Mouse (Mus musculus) stomach, postnatal 0 days (tissue): ENCODE results near the gene Nup50. TPM values are rescaled to one million over a fixed set of nuclear protein-coding genes. Genes with fewer than 3 reads are reported as not detected.

ENCODE experiments used
- ATAC-seq: fragments of 200-750 bp; cut with Nextera tagmentation; 2 replicates; pipeline ENCODE4 v1.8.0; 2017; ENCODE audit not compliant: low FRiP score, low TSS enrichment
- DNase-seq: peaks from one replicate; pipeline ENCODE4 v3.0.0-alpha.2; 2016; ENCODE audit warnings: low spot score
- H3K27ac ChIP-seq: fragments of 300-500 bp; sonication (generic); replicated peaks from 2 replicates; pipeline ENCODE4 v1.5.1; 2014; ENCODE audit warnings: mild to moderate bottlenecking, control low read depth
- H3K27me3 ChIP-seq: fragments of 300-500 bp; sonication (generic); 2 replicates; pipeline ENCODE4 v1.6.1; 2014; ENCODE audit warnings: low read length; ENCODE audit not compliant: control insufficient read depth, insufficient read depth
- H3K36me3 ChIP-seq: fragments of 300-500 bp; sonication (generic); 2 replicates; pipeline ENCODE4 v1.6.1; 2014; ENCODE audit warnings: low read length, mixed read lengths; ENCODE audit not compliant: control insufficient read depth, insufficient read depth
- H3K4me1 ChIP-seq: fragments of 300-500 bp; sonication (generic); replicated peaks from 2 replicates; pipeline ENCODE4 v1.6.1; 2014; ENCODE audit warnings: antibody characterized with exemption; ENCODE audit not compliant: control insufficient read depth, insufficient read depth
- H3K4me2 ChIP-seq: fragments of 300-500 bp; sonication (generic); replicated peaks from 2 replicates; pipeline ENCODE4 v1.6.1; 2014; ENCODE audit warnings: low read depth, mild to moderate bottlenecking, control low read depth, moderate library complexity
- H3K4me3 ChIP-seq: fragments of 300-500 bp; sonication (generic); 2 replicates; pipeline ENCODE4 v1.5.1; 2014; ENCODE audit warnings: low read depth, low read length, control low read depth
- H3K9ac ChIP-seq: fragments of 300-500 bp; sonication (generic); 2 replicates; pipeline ENCODE4 v1.6.1; 2014; ENCODE audit warnings: mild to moderate bottlenecking, low read length, control low read depth, mixed read lengths
- H3K9me3 ChIP-seq: fragments of 300-500 bp; sonication (generic); 2 replicates; pipeline ENCODE4 v1.6.1; 2016; ENCODE audit warnings: low read length; ENCODE audit not compliant: control insufficient read depth
- CTCF ChIP-seq: IDR thresholded peaks from 2 replicates; pipeline ENCODE4 v1.5.1; 2016; ENCODE audit warnings: antibody characterized with exemption, low read depth, mild to moderate bottlenecking, moderate library complexity
- EP300 ChIP-seq: optimal IDR thresholded peaks from 2 replicates; pipeline ENCODE3; 2016; ENCODE audit warnings: antibody characterized with exemption
- WGBS: fragments of 180-500 bp; shearing (Covaris S2); extraction: QIAGEN DNeasy Blood & Tissue Kit; methylation state at CpG from one replicate; pipeline ENCODE4 v1.1.7; 2014; 5-methylcytosine and 5-hydroxymethylcytosine counted together
- polyA plus RNA-seq: library from polyadenylated mRNA; unstranded; fragments of >200 nt; fragmentation: Nextera tagmentation; extraction: Ambion mirVana; gene quantifications from 2 replicates; pipeline ENCODE4 v1.2.1, GENCODE M21; 2015

Gene Nup50
- polyA plus RNA-seq, 1 experiment from 2014 or later = 17.7 TPM

DNA sequence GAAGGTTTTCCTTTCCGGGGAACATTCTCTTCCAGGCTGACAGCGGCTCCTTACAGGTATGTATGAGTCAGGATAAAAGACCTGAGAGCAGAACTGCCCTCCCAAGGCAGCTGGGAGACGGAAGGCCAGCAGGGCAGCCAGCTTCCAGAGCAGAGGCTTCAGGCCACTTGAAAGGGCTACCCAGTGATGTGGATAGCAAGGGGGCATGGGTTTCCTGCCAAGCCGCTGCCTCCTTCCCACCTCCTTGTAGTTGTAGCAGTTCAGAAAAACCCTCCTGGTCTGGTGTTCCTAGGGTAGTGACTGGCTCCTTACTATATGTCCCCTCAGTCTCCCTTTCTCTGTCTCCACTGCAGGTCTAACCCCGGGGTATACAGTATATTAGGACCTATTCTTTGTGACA is 21.1 kb downstream of the Nup50 start:
- no peak for ATAC-seq
- no peak for DNase-seq
- H3K27ac ChIP-seq = no peak overlapping the region
- H3K4me1 ChIP-seq = no peaks in the 10 kb centered on the region
- no peaks in the 10 kb centered on the region for H3K9me3 ChIP-seq
- TF ChIP-seq CTCF (no peak), EP300 (no peak)
- WGBS = 74% methylated on average over 5 of the region's 5 CpGs
- no peak overlapping the region for H3K4me3 ChIP-seq
- H3K4me2 ChIP-seq = no peak overlapping the region
- no peaks in the 10 kb centered on the region for H3K27me3 ChIP-seq
- H3K9ac ChIP-seq = no peak overlapping the region
- peaks cover 6% of the 10 kb centered on the region for H3K36me3 ChIP-seq

DNA sequence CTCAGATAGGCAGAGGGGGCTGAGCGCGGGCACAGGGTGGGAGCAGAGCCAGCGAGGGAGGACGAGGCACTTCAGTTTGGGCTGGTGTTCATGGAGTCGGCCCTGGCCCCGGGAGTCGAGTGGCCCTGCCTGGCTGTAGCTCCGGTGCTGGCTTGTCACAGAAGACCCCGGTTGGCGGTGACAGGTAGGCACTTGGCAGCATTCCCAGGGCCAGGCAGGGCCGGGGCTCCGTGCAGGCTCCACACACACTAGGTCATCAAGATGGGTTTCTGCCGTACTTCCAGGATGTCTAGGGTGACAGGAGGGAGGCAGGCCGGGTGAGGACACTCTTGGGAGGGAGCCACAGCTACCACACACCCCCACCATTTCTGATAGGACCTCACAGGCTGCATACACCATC is 25.8 kb downstream of the Nup50 start:
- WGBS = 91% methylated on average over 14 of the region's 14 CpGs
- no peak overlapping the region for H3K4me2 ChIP-seq
- no peak overlapping the region for H3K4me3 ChIP-seq
- TF ChIP-seq CTCF = no peak
- TF ChIP-seq EP300 = no peak
- no peak overlapping the region for H3K27ac ChIP-seq
- H3K9me3 ChIP-seq = no peaks in the 10 kb centered on the region
- H3K4me1 ChIP-seq = no peaks in the 10 kb centered on the region
- DNase-seq (no peak), ATAC-seq (peak; percentile 9; the same call in 1 of the 2 replicates)
- no peak overlapping the region for H3K9ac ChIP-seq
- H3K27me3 ChIP-seq = no peaks in the 10 kb centered on the region
- H3K36me3 ChIP-seq = peaks cover 7% of the 10 kb centered on the region

DNA sequence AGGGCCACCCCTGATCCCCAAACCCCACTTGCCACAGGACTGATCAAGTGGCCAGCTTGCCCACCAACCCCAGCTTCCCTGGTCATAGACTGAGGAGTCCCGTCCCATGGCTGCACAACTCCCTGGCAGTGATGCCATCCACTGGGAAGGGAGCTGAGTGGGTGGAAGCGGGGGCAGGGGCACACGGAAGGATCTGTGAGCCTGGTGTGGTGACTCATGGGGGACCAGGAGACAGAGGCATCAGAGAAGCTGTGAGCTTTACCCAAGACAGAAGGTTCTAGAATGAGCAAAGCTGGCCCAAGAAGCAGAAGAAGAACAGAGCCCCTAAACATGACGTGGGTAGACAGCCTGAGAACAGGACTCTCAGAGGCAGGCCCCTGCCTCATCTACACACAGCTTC is 26.8 kb downstream of the Nup50 start:
- 94% methylated on average over 4 of the region's 4 CpGs for WGBS
- Histone ChIP-seq H3K4me3 (no peak overlapping the region), H3K4me1 (no peaks in the 10 kb centered on the region), H3K9ac (no peak overlapping the region), H3K9me3 (no peaks in the 10 kb centered on the region), H3K36me3 (peaks cover 7% of the 10 kb centered on the region), H3K27me3 (no peaks in the 10 kb centered on the region), H3K27ac (no peak overlapping the region), H3K4me2 (no peak overlapping the region)
- ATAC-seq = no peak
- DNase-seq = no peak
- TF ChIP-seq EP300 (no peak), CTCF (no peak)

DNA sequence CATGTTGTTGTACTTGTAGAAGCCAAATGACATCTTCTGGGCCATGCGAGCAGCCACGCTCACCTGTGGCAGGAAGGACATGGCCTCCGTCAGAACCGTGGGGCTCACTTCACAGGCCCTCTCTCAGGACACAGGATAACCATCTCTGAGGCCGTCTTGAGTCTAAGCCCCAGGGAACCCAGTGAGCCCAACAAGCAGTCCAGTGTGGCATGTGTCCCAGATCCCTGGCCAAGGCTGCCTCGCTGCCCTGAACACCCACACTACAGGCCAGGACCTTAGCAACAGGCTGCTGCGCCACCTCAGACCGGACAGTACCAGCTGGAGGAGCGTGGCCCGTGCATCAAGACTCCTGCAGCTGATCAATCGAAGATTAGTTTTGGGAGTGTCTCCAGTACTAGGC is 30.0 kb downstream of the Nup50 start:
- DNase-seq = no peak
- peaks cover 4% of the 10 kb centered on the region for H3K36me3 ChIP-seq

DNA sequence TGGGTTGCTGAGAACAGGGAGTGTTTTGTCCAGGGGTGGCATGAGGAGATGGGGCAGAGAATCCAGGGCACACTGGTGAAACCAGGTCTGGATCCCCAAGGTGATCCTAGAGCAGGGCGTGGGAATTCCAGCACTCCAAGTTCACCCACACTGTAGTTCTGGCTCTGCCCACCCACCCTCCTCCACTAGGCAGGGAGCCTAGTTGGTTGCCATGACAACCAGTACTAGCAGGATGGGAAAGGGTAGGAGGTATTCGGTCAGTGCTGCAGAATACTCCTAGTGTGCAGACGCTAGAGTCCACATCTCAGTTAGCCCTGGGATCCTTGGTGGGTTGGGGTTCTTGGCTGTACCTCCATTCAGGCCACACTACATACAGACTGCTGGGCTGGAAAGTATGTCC is 34.6 kb downstream of the Nup50 start:
- Histone ChIP-seq H3K27me3 (no peaks in the 10 kb centered on the region), H3K4me2 (no peak overlapping the region), H3K4me3 (no peak overlapping the region), H3K36me3 (no peaks in the 10 kb centered on the region; the same call in none of the 2 replicates), H3K9me3 (no peaks in the 10 kb centered on the region), H3K4me1 (no peaks in the 10 kb centered on the region), H3K9ac (no peak overlapping the region), H3K27ac (no peak overlapping the region)
- 43% methylated on average over 3 of the region's 3 CpGs for WGBS
- no peak for ATAC-seq
- no peak for TF ChIP-seq EP300
- no peak for TF ChIP-seq CTCF
- DNase-seq = no peak

More for the DNA sequence above, 30.0 kb downstream of the Nup50 start:
- ATAC-seq = no peak
- no peaks in the 10 kb centered on the region for H3K9me3 ChIP-seq
- no peak overlapping the region for H3K9ac ChIP-seq
- TF ChIP-seq CTCF = no peak
- no peak for TF ChIP-seq EP300
- no peak overlapping the region for H3K4me3 ChIP-seq
- no peak overlapping the region for H3K27ac ChIP-seq
- 90% methylated on average over 11 of the region's 11 CpGs for WGBS
- no peaks in the 10 kb centered on the region for H3K27me3 ChIP-seq
- no peaks in the 10 kb centered on the region for H3K4me1 ChIP-seq
- H3K4me2 ChIP-seq = no peak overlapping the region

DNA sequence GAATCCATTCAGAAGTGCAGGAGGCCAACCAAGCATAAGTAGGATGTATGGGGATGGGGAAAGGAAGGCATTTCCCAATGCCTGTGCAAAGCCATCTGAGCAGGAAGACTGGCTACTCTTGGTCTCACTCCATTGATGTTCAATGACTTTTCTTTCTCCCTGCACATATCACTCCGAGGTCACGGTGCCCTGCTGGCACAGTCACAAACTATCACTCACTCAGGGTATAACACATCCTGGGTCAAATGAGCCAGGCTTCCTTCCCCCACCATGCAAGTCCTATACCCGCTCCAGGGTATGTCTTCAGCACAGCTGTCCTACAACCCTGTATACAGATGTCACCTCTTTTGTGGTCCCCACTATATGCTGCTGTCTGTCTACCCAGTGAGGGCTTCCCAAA is 35.1 kb downstream of the Nup50 start:
- Histone ChIP-seq H3K36me3 (no peaks in the 10 kb centered on the region; the same call in none of the 2 replicates), H3K4me1 (no peaks in the 10 kb centered on the region), H3K9me3 (no peaks in the 10 kb centered on the region), H3K9ac (no peak overlapping the region), H3K4me2 (no peak overlapping the region), H3K27me3 (no peaks in the 10 kb centered on the region), H3K27ac (no peak overlapping the region), H3K4me3 (no peak overlapping the region)
- DNase-seq (no peak), ATAC-seq (no peak)
- 94% methylated on average over 3 of the region's 3 CpGs for WGBS
- TF ChIP-seq EP300 (no peak), CTCF (no peak)
